Mouse (Mus musculus) MEL (cell line): Measurements from ENCODE around the gene Tcf12. TPM values are rescaled to one million over a fixed set of nuclear protein-coding genes. Genes with fewer than 3 reads are reported as not detected.

Experiments
- DNase-seq: peaks from one replicate; pipeline ENCODE4 v3.0.0; 2011; ENCODE audit warnings: low read depth, low spot score
- H3K27ac ChIP-seq: 2 replicates; pipeline ENCODE4 v1.5.1; 2012; ENCODE audit warnings: low read depth, mild to moderate bottlenecking, control low read depth, low read length, moderate library complexity; ENCODE audit not compliant: control insufficient read depth
- H3K27me3 ChIP-seq, 2 experiments: fragments of 150-350 bp in 1 of 2; sonication (generic) in 1 of 2; 2 replicates each; pipeline ENCODE4 v1.6.1; 2012; ENCODE audit warnings: low read length in 2 of 2, mild to moderate bottlenecking in 2 of 2, improper control_type of control experiment in 1 of 2, moderate library complexity in 1 of 2; ENCODE audit not compliant: insufficient read depth in 2 of 2, control insufficient read depth in 1 of 2
- H3K36me3 ChIP-seq, 2 experiments: 2 replicates each; pipeline ENCODE4 v1.6.1; 2012 to 2014; ENCODE audit warnings: low read length in 2 of 2, improper control_type of control experiment in 1 of 2, inconsistent platforms in 1 of 2, mild to moderate bottlenecking in 1 of 2; ENCODE audit not compliant: insufficient read depth in 2 of 2, control insufficient read depth in 1 of 2
- H3K4me1 ChIP-seq, 2 experiments: fragments of 150-350 bp in 1 of 2; sonication (generic) in 1 of 2; 2 replicates each; pipeline ENCODE4 v1.6.1; 2012; ENCODE audit warnings: low read length in 2 of 2, improper control_type of control experiment in 1 of 2, mild to moderate bottlenecking in 1 of 2; ENCODE audit not compliant: insufficient read depth in 2 of 2, control insufficient read depth in 1 of 2
- H3K4me3 ChIP-seq, 2 experiments: fragments of 150-350 bp in 1 of 2; sonication (generic) in 1 of 2; 2 replicates each; pipeline ENCODE4 v1.5.1; 2012; ENCODE audit warnings: low read depth in 2 of 2, low read length in 2 of 2, mild to moderate bottlenecking in 2 of 2, moderate library complexity in 2 of 2, control low read depth in 1 of 2, improper control_type of control experiment in 1 of 2; ENCODE audit not compliant: control insufficient read depth in 1 of 2, insufficient read depth in 1 of 2
- H3K79me2 ChIP-seq: 2 replicates; pipeline ENCODE4 v1.6.1; 2012; ENCODE audit warnings: mild to moderate bottlenecking, low read length, moderate library complexity; ENCODE audit not compliant: control insufficient read depth, poor library complexity, insufficient read depth
- H3K9ac ChIP-seq: 2 replicates; pipeline ENCODE4 v1.6.1; 2012; ENCODE audit warnings: low read depth, mild to moderate bottlenecking, control low read depth, low read length, moderate library complexity; ENCODE audit not compliant: control insufficient read depth, poor library complexity, severe bottlenecking
- H3K9me3 ChIP-seq: fragments of 150-350 bp; sonication (generic); replicated peaks from 2 replicates; pipeline ENCODE4 v1.6.1; 2012; ENCODE audit warnings: mild to moderate bottlenecking, low read length, improper control_type of control experiment, moderate library complexity; ENCODE audit not compliant: insufficient read depth
- BHLHE40 ChIP-seq: IDR thresholded peaks from 2 replicates; pipeline ENCODE4 v1.6.1; 2012; ENCODE audit warnings: low read depth, mild to moderate bottlenecking, inconsistent platforms, low read length, improper control_type of control experiment, borderline replicate concordance
- CHD1 ChIP-seq: IDR thresholded peaks from 2 replicates; pipeline ENCODE4 v1.6.1; 2012; ENCODE audit warnings: low read depth, mild to moderate bottlenecking, inconsistent platforms, low read length, improper control_type of control experiment
- CHD2 ChIP-seq: IDR thresholded peaks from 2 replicates; pipeline ENCODE4 v1.6.1; 2011; ENCODE audit warnings: low read length, improper control_type of control experiment
- ELF1 ChIP-seq: IDR thresholded peaks from 2 replicates; pipeline ENCODE4 v1.6.1; 2014; ENCODE audit warnings: low read depth, mild to moderate bottlenecking, inconsistent platforms, low read length, improper control_type of control experiment, moderate library complexity
- EP300 ChIP-seq, 2 experiments: IDR thresholded peaks; 2 replicates each; pipeline ENCODE4 v1.6.1; 2011; ENCODE audit warnings: improper control_type of control experiment in 2 of 2, low read length in 2 of 2, low read depth in 1 of 2, mild to moderate bottlenecking in 1 of 2
- ETS1 ChIP-seq: IDR thresholded peaks from 2 replicates; pipeline ENCODE4 v1.6.1; 2012; ENCODE audit warnings: low read depth, mild to moderate bottlenecking, inconsistent platforms, low read length, improper control_type of control experiment, moderate library complexity
- GATA1 ChIP-seq: IDR thresholded peaks from 2 replicates; pipeline ENCODE4 v1.6.1; 2011; ENCODE audit warnings: low read depth, low read length, improper control_type of control experiment
- MXI1 ChIP-seq: IDR thresholded peaks from 2 replicates; pipeline ENCODE4 v1.6.1; 2011; ENCODE audit warnings: mild to moderate bottlenecking, low read depth, low read length, improper control_type of control experiment
- MYC ChIP-seq: IDR thresholded peaks from 2 replicates; pipeline ENCODE4 v1.6.1; 2011; ENCODE audit warnings: low read depth, mild to moderate bottlenecking, low read length, improper control_type of control experiment, moderate library complexity
- NRF1 ChIP-seq: IDR thresholded peaks from 2 replicates; pipeline ENCODE4 v1.6.1; 2014; ENCODE audit warnings: low read depth, mild to moderate bottlenecking, inconsistent platforms, low read length, improper control_type of control experiment, moderate library complexity; ENCODE audit not compliant: poor library complexity, insufficient read depth, severe bottlenecking
- POLR2AphosphoS2 ChIP-seq: IDR thresholded peaks from 2 replicates; pipeline ENCODE4 v1.6.1; 2011; ENCODE audit warnings: low read length, improper control_type of control experiment
- POLR2AphosphoS5 ChIP-seq: IDR thresholded peaks from 2 replicates; pipeline ENCODE4 v1.6.1; 2012; ENCODE audit warnings: low read depth, borderline replicate concordance, mild to moderate bottlenecking, inconsistent platforms, low read length, moderate library complexity, mixed read lengths
- RCOR1 ChIP-seq: IDR thresholded peaks from 2 replicates; pipeline ENCODE4 v1.6.1; 2012; ENCODE audit warnings: low read depth, mild to moderate bottlenecking, inconsistent platforms, low read length, improper control_type of control experiment
- SIN3A ChIP-seq: IDR thresholded peaks from 2 replicates; pipeline ENCODE4 v1.6.1; 2012; ENCODE audit warnings: low read length, improper control_type of control experiment, inconsistent platforms
- TAL1 ChIP-seq: IDR thresholded peaks from 2 replicates; pipeline ENCODE4 v1.6.1; 2012; ENCODE audit warnings: mild to moderate bottlenecking, inconsistent platforms, low read length, moderate library complexity, mixed read lengths
- TCF12 ChIP-seq: IDR thresholded peaks from 2 replicates; pipeline ENCODE4 v1.6.1; 2014; ENCODE audit warnings: low read depth, mild to moderate bottlenecking, inconsistent platforms, low read length, improper control_type of control experiment, moderate library complexity
- polyA plus RNA-seq, 2 experiments: library from polyadenylated mRNA; stranded (reverse) in 1 of 2; unstranded in 1 of 2; fragments of >175 nt in 1 of 2; fragments of >200 nt in 1 of 2; gene quantifications; 2 replicates each; pipeline versions ENCODE4 v1.2.1 to v1.2.4; 2012; ENCODE audit warnings: low replicate concordance in 2 of 2, low read depth in 1 of 2; ENCODE audit not compliant: insufficient read length in 2 of 2, insufficient read depth in 1 of 2, missing spikeins in 1 of 2
- total RNA-seq: library from RNA; depleted of rRNA; stranded (reverse); fragments of 300-350 nt; gene quantifications from 2 replicates; pipeline ENCODE4 v1.2.3, GENCODE M21; 2012

Tcf12 gene
- total and polyA plus RNA-seq, 3 experiments = 29.3 to 70.5 (median 39.6) TPM

GRCm38 (mm10) chr9:72016021-72016420, 95.7 kb downstream of the Tcf12 start:
- H3K27ac ChIP-seq = no peak overlapping the region

GRCm38 (mm10) chr9:72014585-72015381, 96.9 kb downstream of the Tcf12 start:
- Histone ChIP-seq H3K4me1 (peaks cover 15 to 21% of the 10 kb centered on the region in 2 experiments), H3K79me2 (peaks cover 4% of the 10 kb centered on the region; the same call in 1 of the 2 replicates), H3K36me3 (peaks cover 0 to 34% of the 10 kb centered on the region in 2 experiments; a peak in 2 of 4 replicates), H3K4me3 (peak overlapping the region in 1 of 2 experiments; percentile 29; a peak in 2 of 4 replicates), H3K27ac (peak overlapping the region; percentile 36), H3K9me3 (no peaks in the 10 kb centered on the region), H3K27me3 (no peaks in the 10 kb centered on the region), H3K9ac (no peak overlapping the region)
- TF ChIP-seq TAL1 (peak; percentile 57), MYC (no peak), CHD1 (peak; percentile 62; the same call in 1 of the 2 replicates), NRF1 (no peak), ELF1 (0 out of 2 replicates have a peak, but pooled peaks have one; percentile 11), MXI1 (peak; percentile 44), POLR2AphosphoS2 (no peak), TCF12 (peak; percentile 91), EP300 (IDR thresholded peaks at IDR 0.05; ENCODE audit: low read depth in 1 of 2, low read length in 2 of 2) (peak; percentile 77 to 83), POLR2AphosphoS5 (no peak), SIN3A (peak; percentile 63; the same call in 1 of the 2 replicates), ETS1 (peak; percentile 81), GATA1 (peak; percentile 91), BHLHE40 (peak; percentile 55; the same call in 1 of the 2 replicates), CHD2 (no peak), RCOR1 (peak; percentile 70)
- peak; percentile 60 for DNase-seq

More at GRCm38 (mm10) chr9:72016021-72016420, 95.7 kb downstream of the Tcf12 start:
- Histone ChIP-seq H3K9me3 (no peaks in the 10 kb centered on the region), H3K36me3 (peaks cover 0 to 29% of the 10 kb centered on the region in 2 experiments; a peak in 2 of 4 replicates), H3K27me3 (no peaks in the 10 kb centered on the region), H3K4me3 (no peak overlapping the region), H3K79me2 (peaks cover 6% of the 10 kb centered on the region), H3K9ac (no peak overlapping the region), H3K4me1 (peaks cover 12 to 21% of the 10 kb centered on the region in 2 experiments)
- DNase-seq = no peak
- no peak for TF ChIP-seq ETS1
- TF ChIP-seq TAL1 = peak; percentile 10; the same call in 1 of the 2 replicates
- TF ChIP-seq NRF1 = no peak
- TF ChIP-seq CHD1 = no peak
